Mouse (Mus musculus) gastrocnemius, postnatal 36 days (tissue): Measurements from ENCODE around the gene Fam228b. TPM values are rescaled to one million over a fixed set of nuclear protein-coding genes. Genes with fewer than 3 reads are reported as not detected.
"Not testable (repeated sequence)": the region's sequence is repeated elsewhere in the genome, so short reads cannot be mapped to it uniquely, and the experiment has no call there.

Experiments used
- DNase-seq, 2 experiments: peaks; one replicate each; pipeline ENCODE4 v3.0.0; 2022
- intact Hi-C: fragments of 180-260 bp; cut with DNase I; formaldehyde crosslinking; loops from one replicate; pipeline ENCODE4 v1.15.1; 2025
- total RNA-seq, 2 experiments: library from RNA; stranded (reverse); gene quantifications; 2 replicates each; pipeline ENCODE4 v1.2.3; 2021

The Fam228b gene
- total RNA-seq, 2 experiments from 2014 or later = 3.8 to 5.5 TPM

DNA sequence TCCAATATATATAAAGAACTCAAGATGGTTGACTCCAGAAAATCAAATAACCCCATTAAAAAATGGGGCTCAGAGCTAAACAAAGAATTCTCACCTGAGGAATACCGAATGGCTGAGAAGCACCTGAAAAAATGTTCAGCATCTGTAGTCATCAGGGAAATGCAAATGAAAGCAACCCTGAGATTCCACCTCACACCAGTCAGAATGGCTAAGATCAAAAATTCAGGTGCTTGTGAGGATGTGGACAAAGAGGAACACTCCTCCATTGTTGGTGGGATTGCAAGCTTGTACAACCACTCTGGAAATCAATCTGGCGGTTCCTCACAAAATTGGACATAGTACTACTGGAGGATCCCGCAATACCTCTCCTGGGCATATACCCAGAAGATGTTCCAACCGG, 14.6 kb downstream of the Fam228b start:
- not testable (repeated sequence) for DNase-seq

DNA sequence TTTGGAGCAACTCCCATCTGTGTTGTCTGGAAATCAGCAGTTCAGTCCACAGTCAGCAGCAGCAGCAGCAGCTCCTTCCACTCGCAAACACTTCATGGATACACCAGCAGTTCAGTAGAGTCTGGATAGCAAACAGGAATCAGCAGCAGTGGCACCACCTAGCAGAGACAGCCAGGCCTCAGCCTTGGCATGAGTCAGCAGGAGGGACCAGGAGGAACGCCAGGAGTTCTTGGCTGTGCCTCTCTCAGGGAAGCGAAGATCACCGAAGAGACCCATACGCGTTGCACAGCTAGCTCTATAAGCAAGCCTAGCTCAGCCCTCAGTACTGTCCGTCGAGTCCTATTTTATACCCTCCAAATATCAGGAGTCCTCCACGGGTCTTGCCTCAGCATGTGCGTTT, 24.6 kb downstream of the Fam228b start:
- intact Hi-C loops = no loop called here
- peak; percentile 8 to 33 for DNase-seq

More for the DNA sequence above, 14.6 kb downstream of the Fam228b start:
- intact Hi-C loops = not testable (repeated sequence)

DNA sequence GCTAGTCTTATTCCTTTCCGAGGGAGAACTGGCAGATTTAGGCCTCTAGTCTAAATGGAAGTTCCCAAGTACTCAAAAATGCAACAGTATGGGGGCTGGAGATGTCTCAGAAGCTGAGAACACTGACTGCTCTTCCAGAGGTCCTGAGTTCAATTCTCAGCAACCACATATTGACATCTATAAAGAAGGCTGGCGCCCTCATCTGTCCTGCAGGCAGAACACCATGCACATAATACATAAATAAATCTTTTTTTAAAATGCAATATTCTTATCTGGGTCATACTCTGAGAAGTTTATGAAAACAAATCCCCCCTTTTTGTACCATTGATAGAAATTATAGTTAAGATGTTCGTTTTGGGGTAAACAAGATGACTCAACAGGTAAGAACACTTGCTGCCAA, 26.9 kb downstream of the Fam228b start:
- DNase-seq = no peak
- intact Hi-C loops = no loop called here

DNA sequence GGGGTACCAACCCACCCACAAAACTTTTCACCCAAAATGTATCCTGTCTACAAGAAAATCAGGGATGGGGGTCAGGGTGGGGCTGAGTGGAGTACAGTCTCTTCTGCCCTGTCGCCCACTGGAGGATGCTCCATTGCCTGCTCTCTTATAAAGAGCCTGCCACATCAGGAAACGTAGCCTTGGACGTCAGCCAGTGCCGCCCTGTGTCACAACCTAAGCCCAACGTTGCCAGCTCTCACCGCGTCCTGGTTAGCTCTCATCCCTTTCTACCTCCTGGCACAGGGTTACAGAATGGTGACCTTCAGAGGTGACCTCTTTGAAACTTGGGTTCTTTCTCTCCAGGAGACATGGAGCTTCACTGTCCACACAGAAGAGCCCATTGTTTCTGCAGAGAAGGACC, 28.2 kb downstream of the Fam228b start:
- intact Hi-C loops = no loop called here
- no peak for DNase-seq

DNA sequence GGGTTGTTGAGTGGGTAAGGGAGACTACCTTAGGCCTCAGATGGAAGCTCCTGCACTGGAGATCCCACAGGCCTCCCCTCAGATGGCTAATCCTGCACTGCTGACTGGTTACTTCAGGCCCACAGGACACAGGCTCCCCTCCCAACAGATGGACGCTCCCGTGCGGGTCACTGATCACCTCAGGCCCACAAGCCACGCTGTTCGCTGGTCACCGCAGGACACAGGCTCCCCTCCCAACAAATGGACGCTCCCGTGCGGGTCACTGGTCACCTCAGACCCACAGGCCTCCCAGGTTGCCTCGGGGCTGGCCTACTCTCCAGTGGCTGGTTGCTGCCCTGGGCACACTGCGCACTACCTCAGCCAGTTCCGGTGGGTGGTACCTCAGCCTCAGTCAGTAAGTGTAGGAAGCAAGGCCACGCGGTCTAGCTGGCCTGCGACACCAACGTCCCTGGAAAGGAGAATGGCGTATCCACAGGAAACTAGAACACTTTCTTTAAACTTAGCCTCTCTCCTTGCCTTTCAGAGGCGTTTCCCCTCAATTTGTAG, 31.0 kb downstream of the Fam228b start, which contains the start of gene Fam228a:
Fam228a (minus strand) TSS at position 400 of the 546 bp plus-strand sequence.
- intact Hi-C loops = no loop called here

DNA sequence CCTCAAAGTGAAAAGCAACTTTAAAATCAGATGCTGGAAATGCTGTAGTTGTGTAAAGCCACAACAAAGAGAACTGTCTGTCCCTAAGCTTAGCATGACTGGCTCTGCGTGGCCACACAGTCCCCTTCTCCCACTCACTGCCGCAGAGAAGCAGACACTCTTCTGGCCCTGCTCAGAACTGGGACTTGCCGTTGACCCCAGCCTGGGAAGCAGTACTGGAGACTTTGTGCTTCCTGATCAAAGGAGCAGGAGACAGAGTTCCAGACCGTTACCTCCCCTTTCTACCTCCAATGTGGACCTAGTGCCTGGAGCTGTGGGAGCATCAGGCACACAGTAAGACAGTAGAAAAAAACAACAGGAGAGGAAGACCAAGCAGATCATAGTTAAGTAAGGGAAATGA, 36.7 kb downstream of the Fam228b start:
- no peak for DNase-seq
- intact Hi-C loops = no loop called here

More for the DNA sequence above, 31.0 kb downstream of the Fam228b start, which contains the start of gene Fam228a:
- DNase-seq = no peak

DNA sequence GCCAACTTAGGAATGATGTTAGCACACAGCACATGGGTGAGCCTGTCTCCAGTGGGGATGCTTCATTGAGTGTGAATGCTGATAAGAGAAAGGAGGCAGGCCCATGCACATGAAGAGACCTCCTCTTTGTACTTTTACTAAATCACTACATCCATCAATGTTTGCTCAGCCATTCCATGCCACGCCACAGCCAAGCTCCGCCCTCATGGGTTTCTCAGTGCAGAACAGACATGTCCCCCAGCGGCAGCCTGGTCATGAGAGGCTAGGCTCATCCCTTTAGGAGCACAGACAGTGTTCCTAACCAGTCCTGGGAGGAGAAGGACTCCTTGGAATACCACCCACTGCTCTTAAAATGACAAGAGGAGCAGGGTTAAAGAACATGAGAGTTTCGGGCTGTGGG, 37.4 kb downstream of the Fam228b start:
- intact Hi-C loops = no loop called here
- DNase-seq = no peak

DNA sequence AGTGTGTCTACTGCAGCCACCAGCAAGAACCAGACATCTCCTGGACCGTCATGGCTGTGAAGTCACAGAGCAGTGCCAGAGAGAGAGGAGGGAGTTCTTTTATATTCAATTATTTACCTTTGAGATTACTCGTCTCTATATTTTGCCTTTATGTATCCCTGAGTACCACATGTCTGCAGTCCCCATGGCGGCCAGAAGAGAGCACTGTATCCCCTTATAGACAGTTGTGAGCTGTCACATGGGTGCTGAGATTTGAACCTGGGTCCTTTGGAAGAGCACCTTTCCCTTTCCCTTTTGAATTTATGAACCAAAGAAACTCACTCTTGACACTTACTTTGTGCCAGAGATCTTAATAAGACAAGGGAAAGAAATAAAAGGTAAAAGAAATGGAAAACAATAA, 39.9 kb downstream of the Fam228b start:
- DNase-seq = no peak

DNA sequence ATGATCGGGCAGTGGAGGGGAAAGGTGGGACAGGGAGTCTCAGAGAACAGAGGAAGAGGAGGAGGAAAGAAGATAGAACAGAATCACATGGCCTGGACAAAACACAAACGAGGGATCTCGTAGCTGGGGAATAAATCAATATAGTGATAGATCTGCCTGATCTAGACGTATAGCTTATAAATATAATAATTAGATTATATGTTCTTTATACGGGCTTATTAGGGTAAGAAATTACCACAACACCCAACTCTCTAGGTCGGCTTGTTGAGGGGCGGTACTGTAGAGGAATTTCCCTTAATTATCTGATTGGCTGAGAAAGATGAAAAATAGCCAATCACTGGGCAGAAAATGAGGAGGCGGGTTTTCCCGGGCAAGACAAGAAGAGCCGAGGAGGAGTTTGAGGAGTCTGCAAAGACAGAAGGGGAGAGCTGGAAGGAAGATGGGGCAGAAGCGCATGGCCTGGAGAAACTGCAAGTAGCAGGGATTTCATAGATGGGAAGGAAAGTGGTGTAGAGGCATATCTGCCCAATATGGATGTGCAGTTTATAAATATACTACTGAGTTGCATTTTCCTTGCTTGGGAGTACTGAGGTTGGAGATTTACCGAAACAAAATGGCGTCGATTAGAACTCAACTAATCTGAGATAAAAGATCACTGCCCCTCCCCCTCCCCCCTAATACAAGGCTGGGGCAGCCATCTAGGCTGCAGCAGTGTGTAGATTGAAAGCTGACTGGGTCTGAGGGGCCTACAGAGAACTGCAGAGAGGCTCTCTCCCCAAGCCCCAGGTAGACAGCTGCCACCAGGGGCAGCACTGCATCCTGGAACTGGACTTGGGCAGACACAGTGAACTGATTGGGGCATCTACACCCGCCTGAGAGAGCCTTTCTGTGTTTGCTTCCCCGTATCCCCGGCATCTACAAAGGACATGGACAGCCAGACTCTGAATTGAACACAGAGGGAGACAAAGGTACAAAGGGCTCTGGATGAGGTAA, 49.0 kb downstream of the Fam228b start:
- intact Hi-C loops = no loop called here
- no peak for DNase-seq

More for the DNA sequence above, 39.9 kb downstream of the Fam228b start:
- intact Hi-C loops = no loop called here

DNA sequence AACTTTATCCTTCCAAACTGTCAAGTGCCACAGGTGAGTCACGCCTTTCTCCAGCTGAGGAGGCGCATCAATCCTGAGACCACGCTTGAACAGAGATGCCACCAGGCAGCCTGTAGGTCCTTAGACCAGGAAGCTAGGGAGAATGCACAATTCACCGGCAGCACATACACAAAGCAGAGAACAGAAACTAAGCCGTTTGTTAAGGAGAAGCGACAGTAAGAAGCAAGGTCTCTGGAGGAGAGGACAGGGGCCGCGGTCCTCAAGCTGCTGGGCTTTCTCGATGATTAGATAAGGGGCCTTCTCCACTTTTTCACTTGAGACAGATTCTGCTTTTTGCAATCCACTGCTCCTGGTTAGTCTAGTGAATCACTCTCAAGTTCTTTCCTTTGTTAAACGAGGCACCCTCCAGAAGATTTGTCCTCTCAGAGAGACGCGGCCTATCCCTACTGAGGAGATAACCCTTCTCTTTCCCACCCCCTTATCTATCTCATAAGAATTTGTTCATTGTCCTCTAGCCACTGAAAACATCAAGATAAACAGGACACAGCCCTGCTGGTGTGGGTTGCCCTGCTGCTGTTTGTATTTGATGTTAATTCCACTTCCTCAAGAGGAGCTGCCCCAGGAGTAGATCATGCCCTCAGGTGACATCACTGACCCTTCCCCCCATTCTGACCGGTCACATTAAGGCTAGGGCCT, 49.9 kb downstream of the Fam228b start:
- no peak for DNase-seq
- intact Hi-C loops = no loop called here

DNA sequence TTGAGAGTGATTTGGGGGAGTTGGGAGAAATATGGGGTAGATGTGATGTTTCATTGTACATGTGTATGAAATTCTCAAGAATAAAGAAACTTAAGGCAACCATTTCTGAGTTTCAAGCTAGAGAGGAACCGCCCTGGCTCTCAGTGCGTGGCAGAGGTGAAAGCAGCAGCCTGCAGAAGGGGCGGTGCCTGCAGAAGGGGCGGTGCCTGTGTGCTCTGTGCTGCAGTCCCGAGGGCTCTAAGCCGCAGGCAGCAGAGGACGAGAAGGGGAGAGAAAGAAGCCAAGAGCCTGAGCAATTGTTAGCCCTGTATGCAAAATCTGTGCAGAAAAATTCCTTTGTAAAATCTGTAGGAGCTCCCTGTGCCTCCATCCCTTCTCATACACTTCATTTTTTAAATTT, 51.6 kb downstream of the Fam228b start:
- DNase-seq = no peak
- intact Hi-C loops = no loop called here

DNA sequence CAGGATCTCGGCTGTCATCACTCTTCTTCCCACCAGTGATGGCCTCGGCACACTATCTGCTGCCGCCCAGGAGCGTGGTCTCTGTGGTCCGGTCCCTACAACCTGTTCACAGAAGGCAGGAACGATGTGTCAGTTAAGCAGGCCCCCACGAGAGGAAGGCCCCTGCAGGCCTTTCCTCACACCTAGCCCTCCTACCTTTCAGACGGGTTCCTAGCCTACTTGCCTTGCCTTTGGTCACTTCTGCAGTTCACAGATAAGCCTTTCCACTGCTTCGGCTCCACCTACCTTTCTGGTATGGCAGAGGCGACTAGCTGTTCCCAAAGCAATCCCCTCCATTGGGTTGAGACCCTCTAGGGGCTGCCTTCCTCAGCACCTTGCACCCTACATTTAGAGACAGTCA, 53.5 kb downstream of the Fam228b start:
- intact Hi-C loops = no loop called here
- DNase-seq = no peak

DNA sequence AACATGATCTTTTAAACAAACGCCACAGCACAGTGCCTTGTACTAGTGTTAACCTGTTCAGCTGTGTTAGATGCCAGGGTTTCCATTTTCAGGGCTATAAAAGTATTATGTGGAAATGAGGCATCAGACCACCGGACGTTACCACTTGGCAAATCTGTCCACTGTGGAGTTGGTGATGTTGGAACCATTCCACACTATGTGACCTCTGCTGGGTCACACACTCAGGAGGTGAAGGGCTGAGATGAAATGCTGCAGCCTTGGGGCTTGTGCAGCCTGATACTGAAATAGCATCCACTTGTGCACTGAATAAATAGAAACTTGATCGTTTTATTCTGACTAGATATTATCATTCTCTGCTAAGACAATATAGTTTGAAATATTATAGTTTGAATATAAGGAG, 55.7 kb downstream of the Fam228b start:
- intact Hi-C loops = no loop called here
- no peak for DNase-seq

DNA sequence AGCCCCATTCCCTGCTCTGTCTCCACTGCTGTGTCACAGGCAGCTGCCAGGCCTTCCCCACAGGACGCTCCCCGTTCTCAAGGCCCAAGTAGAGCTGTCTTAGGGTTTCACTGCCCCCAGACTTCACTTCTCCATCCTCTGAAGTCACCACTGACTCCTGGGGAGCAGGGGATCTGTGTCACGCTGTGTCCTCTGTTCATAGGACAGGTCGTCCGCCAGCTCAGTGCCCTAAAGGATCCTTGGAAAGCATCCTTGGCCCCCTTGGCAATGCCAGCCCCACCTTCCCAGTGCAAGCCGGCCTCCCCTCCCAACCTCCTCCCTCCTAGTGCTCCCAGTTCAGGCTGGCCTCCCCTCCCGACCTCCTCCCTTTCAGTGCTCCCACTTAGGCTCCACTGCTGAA, 59.1 kb downstream of the Fam228b start:
- intact Hi-C loops = no loop called here
- no peak for DNase-seq

DNA sequence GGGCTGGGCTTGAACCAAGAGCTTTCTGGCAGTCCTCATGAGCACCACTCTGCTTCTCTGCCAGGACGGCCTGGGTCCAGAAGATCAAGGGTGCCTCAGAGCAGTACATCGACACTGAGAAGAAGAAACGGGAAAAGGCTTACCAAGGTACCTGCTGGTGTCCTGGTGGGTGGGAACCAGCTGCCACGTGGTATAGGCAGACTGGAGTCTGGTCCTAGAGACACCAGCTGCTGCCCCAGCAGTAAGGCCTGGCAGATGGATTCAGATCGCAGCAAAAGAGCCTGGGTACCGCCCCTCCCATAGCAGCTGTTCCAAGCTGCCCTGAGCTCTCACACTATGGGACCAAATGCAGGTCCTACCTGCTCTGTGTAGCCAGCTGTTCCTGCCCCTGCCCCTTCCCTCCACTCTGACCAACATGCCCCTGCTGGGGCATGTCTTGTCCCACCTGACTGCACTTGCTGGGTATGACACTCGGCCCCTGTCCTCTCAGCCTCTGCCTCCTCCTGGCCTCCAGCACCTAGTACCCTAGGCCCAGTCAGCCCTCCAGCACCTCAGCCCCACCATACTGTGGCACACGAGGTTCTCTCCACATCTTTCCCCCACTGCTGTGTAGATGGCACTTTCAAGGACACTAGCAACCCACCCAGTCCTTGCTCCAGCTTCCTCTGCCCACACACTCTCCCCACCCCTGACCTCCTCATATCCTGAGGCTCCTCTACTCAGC, 60.0 kb downstream of the Fam228b start:
- intact Hi-C loops = no loop called here
- DNase-seq = no peak

DNA sequence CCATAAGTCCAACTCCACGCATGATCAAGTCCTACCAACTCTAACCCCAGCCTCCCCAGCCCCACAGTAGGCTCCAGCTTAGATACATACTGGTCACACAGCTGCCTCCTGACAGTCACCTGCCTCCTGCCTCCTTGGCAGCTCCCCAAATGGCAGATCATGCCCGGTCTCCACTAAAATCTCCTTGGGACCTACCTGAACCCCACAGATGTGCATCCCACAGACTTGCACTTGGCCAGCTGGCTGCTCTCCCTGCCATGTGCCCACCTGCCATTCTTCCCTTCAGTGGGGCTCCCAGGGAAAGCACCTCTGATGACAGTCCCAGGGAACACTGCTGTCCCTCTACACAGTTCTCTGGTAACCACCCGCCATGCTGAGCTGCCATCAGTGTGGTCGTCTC, 60.8 kb downstream of the Fam228b start:
- DNase-seq = no peak
- intact Hi-C loops = no loop called here

DNA sequence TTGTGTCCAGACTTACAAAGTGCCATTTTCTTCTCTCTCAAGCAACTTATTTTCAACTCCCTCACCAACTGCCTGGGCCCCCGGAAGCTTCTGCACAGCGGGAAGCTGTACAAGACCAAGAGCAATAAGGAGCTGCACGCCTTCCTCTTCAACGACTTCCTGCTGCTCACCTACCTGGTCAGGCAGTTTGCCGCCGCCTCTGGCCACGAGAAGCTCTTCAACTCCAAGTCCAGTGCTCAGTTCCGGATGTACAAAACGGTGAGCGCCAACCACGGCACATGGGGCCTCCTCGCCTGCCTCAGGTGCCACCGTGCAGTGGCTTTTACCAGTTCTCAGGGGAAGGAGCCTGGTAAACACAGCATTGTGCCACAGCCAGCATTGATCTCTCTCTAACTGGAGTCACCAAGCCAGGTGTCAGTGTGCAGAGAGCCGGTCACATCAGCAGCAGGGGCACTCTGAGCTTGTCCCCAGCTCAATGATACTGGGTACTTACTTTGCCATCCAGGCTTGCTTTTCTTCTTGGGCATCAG, 61.5 kb downstream of the Fam228b start:
- intact Hi-C loops = no loop called here
- DNase-seq = no peak

DNA sequence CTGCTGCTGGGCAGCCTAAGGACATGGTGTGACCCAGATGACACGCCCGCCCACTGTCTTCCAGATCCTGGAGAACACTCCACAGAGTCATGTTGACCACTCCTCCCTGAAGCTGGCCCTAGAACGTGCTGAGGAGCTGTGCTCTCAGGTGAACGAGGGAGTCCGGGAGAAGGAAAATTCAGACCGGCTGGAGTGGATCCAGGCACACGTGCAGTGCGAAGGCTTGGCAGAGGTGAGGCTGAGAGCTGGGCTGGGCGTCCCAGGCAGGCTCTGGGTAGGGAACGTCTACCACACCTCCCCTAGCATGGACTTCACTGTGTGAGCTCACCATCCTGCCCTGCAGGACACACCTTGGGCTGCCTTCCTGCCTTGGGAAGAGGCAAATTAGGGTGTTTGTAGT, 62.2 kb downstream of the Fam228b start:
- no peak for DNase-seq
- intact Hi-C loops = no loop called here

DNA sequence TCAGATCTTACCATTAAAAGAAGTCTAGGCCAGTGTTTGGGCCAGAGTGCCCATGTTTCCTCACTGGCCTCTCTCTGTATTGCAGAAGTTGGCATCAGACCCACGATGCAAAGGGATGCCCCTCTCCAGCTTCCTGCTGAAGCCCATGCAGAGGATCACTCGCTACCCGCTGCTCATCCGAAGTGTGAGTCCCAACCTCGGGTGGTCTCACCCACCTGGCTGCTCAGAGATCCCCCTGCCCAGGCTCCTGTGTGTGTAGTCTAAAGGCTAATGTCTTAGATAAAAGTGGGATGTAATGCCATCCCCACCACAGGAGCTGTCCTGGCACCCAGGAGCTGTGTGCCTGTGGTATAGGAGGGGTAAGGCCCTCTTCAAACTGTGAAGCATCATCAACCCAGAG, 62.9 kb downstream of the Fam228b start:
- DNase-seq = no peak
- intact Hi-C loops = no loop called here

DNA sequence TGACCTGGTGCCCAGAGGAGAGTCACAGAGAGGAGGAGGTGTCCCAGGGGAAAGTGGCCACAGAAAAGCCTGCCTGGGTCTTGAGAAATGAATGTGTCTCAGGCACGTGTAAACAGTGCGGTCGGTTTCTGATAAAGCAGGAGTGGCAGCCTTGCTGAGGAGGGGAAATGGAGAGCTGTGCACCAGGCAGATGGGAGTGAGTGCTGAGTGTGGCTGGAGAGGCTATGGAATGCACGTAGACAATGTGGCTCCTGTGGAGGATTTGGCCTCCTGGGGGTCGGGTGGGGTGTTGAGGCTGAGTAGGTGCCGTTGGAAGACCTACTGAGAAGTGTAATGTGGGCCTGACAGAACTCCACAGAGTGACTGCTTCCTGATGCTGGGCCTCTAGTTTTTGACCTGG, 63.4 kb downstream of the Fam228b start:
- intact Hi-C loops, DNase-seq: not testable (repeated sequence)
